Mouse (Mus musculus) large intestine, adult 2 months (tissue): ENCODE data around the gene Gpr173. TPM values are rescaled to one million over a fixed set of nuclear protein-coding genes. Genes with fewer than 3 reads are reported as not detected.
A peak's percentile ranks its signal among the peaks of the same experiment; 100 is the strongest.
"Not testable (repeated sequence)": the region's sequence is repeated elsewhere in the genome, so short reads cannot be mapped to it uniquely, and the experiment has no call there.

Experiments used
- DNase-seq: peaks from one replicate; pipeline ENCODE4 v3.0.0-alpha.2; 2012; ENCODE audit warnings: low read depth, low spot score
- WGBS: fragments of 180-500 bp; shearing (Covaris S2); methylation state at CpG from one replicate; pipeline ENCODE4 v1.1.7; 2018; 5-methylcytosine and 5-hydroxymethylcytosine counted together
- polyA plus RNA-seq: library from polyadenylated mRNA; depleted of rRNA; stranded (reverse); fragments of >200 nt; gene quantifications from 2 replicates; pipeline ENCODE4 v1.2.3, GENCODE M21; 2012; rRNA removed

Gpr173 gene
- polyA plus RNA-seq = 0.67 and 0.80 TPM in 2 replicates

- 23% methylated on average over 22 of the region's 24 CpGs for WGBS
- no peak for DNase-seq
These were observed at the start of gene Gpr173 for GRCm38 (mm10) chrX:152368397-152369273. Gene Gpr173, minus strand, starts transcription at chrX:152368704.

- 89% methylated on average over 1 of the region's 1 CpGs for WGBS
- no peak for DNase-seq
These were observed 34.7 kb upstream of the Gpr173 start for GRCm38 (mm10) chrX:152403251-152403650.

- WGBS = 47% methylated on average over 2 of the region's 2 CpGs
- DNase-seq = no peak
These were observed 31.6 kb upstream of the Gpr173 start for GRCm38 (mm10) chrX:152400096-152400495.

- no peak for DNase-seq
These were observed 479 bp downstream of the Gpr173 start for GRCm38 (mm10) chrX:152368054-152368396.

GRCm38 (mm10) chrX:152366418-152366817 lies 2.1 kb downstream of the Gpr173 start:
- WGBS = 41% methylated on average over 2 of the region's 2 CpGs
- no peak for DNase-seq

More at GRCm38 (mm10) chrX:152368054-152368396, 479 bp downstream of the Gpr173 start:
- 42% methylated on average over 4 of the region's 4 CpGs for WGBS

GRCm38 (mm10) chrX:152352553-152353153 lies 15.9 kb downstream of the Gpr173 start:
- WGBS = 16% methylated on average over 5 of the region's 5 CpGs
- DNase-seq = no peak

- no peak for DNase-seq
- WGBS = 95% methylated on average over 14 of the region's 14 CpGs
These were observed 21.5 kb downstream of the Gpr173 start for GRCm38 (mm10) chrX:152347041-152347440.

- no peak for DNase-seq
- 89% methylated on average over 15 of the region's 15 CpGs for WGBS
These were observed 21.9 kb downstream of the Gpr173 start for GRCm38 (mm10) chrX:152346587-152346986.

- WGBS = 26% methylated on average over 6 of the region's 6 CpGs
- no peak for DNase-seq
These were observed 25.6 kb downstream of the Gpr173 start for GRCm38 (mm10) chrX:152342903-152343302.

GRCm38 (mm10) chrX:152342358-152342901 lies 26.1 kb downstream of the Gpr173 start, which contains the start of gene Tspyl2:
Gene Tspyl2, minus strand, starts transcription at chrX:152342425.
- 6% methylated on average over 26 of the region's 27 CpGs for WGBS

GRCm38 (mm10) chrX:152341496-152341895 lies 27.0 kb downstream of the Gpr173 start:
- WGBS = 34% methylated on average over 11 of the region's 11 CpGs
- DNase-seq = no peak

More at GRCm38 (mm10) chrX:152342358-152342901, 26.1 kb downstream of the Gpr173 start, which contains the start of gene Tspyl2:
- DNase-seq = no peak

GRCm38 (mm10) chrX:152336546-152337332 lies 31.8 kb downstream of the Gpr173 start:
- 11% methylated on average over 33 of the region's 33 CpGs for WGBS

GRCm38 (mm10) chrX:152336123-152336522 lies 32.4 kb downstream of the Gpr173 start:
- 52% methylated on average over 4 of the region's 4 CpGs for WGBS
- DNase-seq = not testable (repeated sequence)

More at GRCm38 (mm10) chrX:152336546-152337332, 31.8 kb downstream of the Gpr173 start:
- DNase-seq = peak; percentile 56

- not testable (repeated sequence) for DNase-seq
These were observed 39.1 kb downstream of the Gpr173 start for GRCm38 (mm10) chrX:152329400-152329799.

- DNase-seq = no peak
- WGBS = 8% methylated on average over 8 of the region's 8 CpGs
These were observed 40.8 kb downstream of the Gpr173 start for GRCm38 (mm10) chrX:152327689-152328052.

GRCm38 (mm10) chrX:152326996-152327688 lies 41.4 kb downstream of the Gpr173 start, which contains the start of gene Kantr:
Gene Kantr, minus strand, starts transcription at chrX:152327495.
- DNase-seq = peak; percentile 66
- 23% methylated on average over 29 of the region's 29 CpGs for WGBS

- DNase-seq = no peak
- WGBS = 96% methylated on average over 1 of the region's 1 CpGs
These were observed 44.9 kb downstream of the Gpr173 start for GRCm38 (mm10) chrX:152323584-152323983.

- 39% methylated on average over 2 of the region's 2 CpGs for WGBS
- no peak for DNase-seq
These were observed 45.7 kb downstream of the Gpr173 start for GRCm38 (mm10) chrX:152322776-152323175.

GRCm38 (mm10) chrX:152320535-152320934 lies 48.0 kb downstream of the Gpr173 start:
- 80% methylated on average over 4 of the region's 4 CpGs for WGBS
- DNase-seq = no peak
